Mouse (Mus musculus) leukemia stem cell, adult 10-12 weeks (primary cell): Measurements from ENCODE around the gene Krt79. TPM values are rescaled to one million over a fixed set of nuclear protein-coding genes. Genes with fewer than 3 reads are reported as not detected.

ENCODE experiments used
- polyA plus RNA-seq: library from polyadenylated mRNA; stranded (reverse); fragments of >175 nt; gene quantifications from 2 replicates; pipeline ENCODE4 v1.2.3, GENCODE M21; 2012; ENCODE audit warnings: low replicate concordance

The Krt79 gene
- polyA plus RNA-seq = not detected in 2 replicates

DNA sequence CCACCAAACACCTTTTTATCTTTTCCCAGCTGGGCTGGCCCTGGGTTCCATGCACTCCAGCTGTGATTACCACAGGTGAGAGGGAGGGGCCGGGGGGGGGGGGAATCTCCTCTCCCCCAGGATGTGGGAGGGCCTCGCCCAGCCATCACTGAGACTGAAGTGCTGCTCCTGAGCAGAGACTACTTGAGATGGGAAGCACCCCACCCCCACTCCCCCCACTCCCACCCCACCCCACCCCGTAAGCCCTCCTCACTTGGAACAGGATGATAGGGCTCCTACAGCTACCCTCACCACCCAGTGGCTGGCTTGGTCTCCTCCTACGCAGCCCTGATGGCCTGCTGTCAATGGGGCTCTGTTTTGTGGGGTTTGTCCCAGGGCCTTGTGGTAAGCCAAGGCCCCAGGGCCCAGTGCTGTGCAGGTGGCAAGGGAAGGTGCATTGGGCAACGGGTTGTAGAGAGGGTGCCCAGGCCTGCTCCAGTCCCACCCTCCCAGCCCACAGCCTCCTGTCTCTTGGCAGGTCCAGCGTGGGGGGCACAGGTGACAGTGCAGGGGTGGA, at the start of gene Krt79:
Gene Krt79 (minus strand): TSS at position 51 of the 556 bp plus-strand sequence.

DNA sequence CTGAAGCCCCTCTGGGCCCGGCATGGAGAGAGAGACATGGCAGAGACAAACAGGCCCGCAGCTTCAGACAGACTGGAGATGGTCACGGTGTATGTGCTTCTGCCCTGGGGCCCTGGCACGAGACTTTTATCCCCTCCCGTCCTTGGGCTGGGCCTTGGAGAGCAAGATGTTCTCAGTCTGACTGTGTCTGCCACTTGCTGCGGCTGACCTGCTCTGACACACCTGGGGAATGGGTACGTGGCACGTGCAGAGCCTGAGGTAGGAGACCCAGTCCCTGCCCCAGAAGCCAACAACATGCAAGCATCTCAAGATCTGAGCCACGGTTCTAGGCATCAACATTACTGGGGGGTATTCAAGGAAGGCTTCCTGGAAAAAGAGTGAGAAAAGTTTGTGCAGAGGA, 14.1 kb upstream of the Krt79 start, which contains the start of gene Krt78:
Gene Krt78 (minus strand): TSS at position 101 of the 400 bp plus-strand sequence.

DNA sequence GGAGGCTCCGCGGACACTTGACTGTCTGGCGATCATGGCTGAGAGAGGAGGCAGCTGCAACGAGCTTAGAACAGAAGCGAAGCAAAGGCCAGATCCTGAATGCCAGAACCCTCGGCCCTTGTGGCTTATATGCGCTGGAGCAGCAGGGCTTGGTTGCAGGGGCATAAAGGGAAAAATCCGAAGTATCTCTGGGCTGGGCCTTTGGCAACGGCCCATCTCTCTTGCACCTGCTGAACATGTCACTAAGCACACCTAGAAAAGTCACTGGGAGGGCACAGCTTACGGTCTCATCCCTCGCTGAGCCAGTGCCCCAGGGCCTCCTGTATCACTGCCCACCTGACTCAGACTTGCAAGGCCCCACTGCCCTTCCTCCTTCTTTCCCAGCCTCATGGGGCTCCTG, 15.5 kb downstream of the Krt79 start, which contains the start of gene Krt4:
Gene Krt4 (minus strand): TSS at position 101 of the 400 bp plus-strand sequence.

DNA sequence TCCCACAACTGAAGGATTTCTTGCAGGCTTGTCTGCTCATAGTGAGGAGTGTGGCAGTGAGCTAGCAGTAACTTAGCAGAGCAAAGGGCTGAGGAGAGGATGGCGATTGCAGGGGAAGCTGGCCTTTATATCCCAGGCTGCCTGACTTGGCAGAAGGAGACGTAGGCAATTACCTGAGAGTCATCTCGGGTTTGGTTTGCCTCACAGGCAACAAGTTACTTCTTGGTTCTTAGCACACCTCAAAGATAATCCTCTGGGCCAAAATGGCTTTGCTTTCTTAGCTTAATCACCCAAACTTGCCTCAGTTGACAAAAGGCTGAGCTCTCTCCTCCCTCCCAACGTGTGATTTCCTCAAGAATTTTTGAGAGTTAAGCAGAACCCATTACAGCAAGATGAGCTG, 47.3 kb downstream of the Krt79 start, which contains the start of gene Krt76:
Gene Krt76 (minus strand): TSS at position 101 of the 400 bp plus-strand sequence.

Other genes starting within 250 kb of the Krt79 start
- gene Krt6a, start 246.0 kb downstream of the Krt79 start, polyA plus RNA-seq = not detected in 2 replicates
- not detected in 2 replicates for gene Krt5, start 227.4 kb downstream of the Krt79 start, polyA plus RNA-seq
- gene Krt71, start 197.2 kb downstream of the Krt79 start, polyA plus RNA-seq = not detected in 2 replicates
- not detected in 2 replicates for gene Krt72, start 153.9 kb downstream of the Krt79 start, polyA plus RNA-seq
- not detected in 2 replicates for gene Krt73, start 138.0 kb downstream of the Krt79 start, polyA plus RNA-seq
- not detected in 2 replicates for gene Krt2, start 122.2 kb downstream of the Krt79 start, polyA plus RNA-seq
- gene Krt1, start 89.5 kb downstream of the Krt79 start, polyA plus RNA-seq = not detected in 2 replicates
- not detected in 2 replicates for gene Krt77, start 70.6 kb downstream of the Krt79 start, polyA plus RNA-seq
- not detected in 2 replicates for gene Krt76, start 47.4 kb downstream of the Krt79 start, polyA plus RNA-seq
- gene Krt4, start 15.6 kb downstream of the Krt79 start, polyA plus RNA-seq = not detected in 2 replicates
- 0.05 TPM in 1 of 2 replicates, not detected in the other for gene Krt78, start 14.0 kb upstream of the Krt79 start, polyA plus RNA-seq
- gene Krt8, start 64.2 kb upstream of the Krt79 start, polyA plus RNA-seq = 0.23 and 0.29 TPM in 2 replicates
- not detected in 2 replicates for gene Krt18, start 87.9 kb upstream of the Krt79 start, polyA plus RNA-seq
- gene Eif4b, start 133.4 kb upstream of the Krt79 start, polyA plus RNA-seq = 112 and 151 TPM in 2 replicates
- gene Tns2, start 160.1 kb upstream of the Krt79 start, polyA plus RNA-seq = 2.3 and 5.2 TPM in 2 replicates
- 7.8 and 13.8 TPM in 2 replicates for gene Spryd3, start 195.9 kb upstream of the Krt79 start, polyA plus RNA-seq
- gene Igfbp6, start 204.0 kb upstream of the Krt79 start, polyA plus RNA-seq = 1.1 and 3.7 TPM in 2 replicates
- 5.4 and 8.2 TPM in 2 replicates for gene Soat2, start 210.2 kb upstream of the Krt79 start, polyA plus RNA-seq